Mouse (Mus musculus) stomach, embryonic 14.5 days (tissue): ENCODE results near the gene Gm10912. TPM values are rescaled to one million over a fixed set of nuclear protein-coding genes. Genes with fewer than 3 reads are reported as not detected.
"Not testable (repeated sequence)": the region's sequence is repeated elsewhere in the genome, so short reads cannot be mapped to it uniquely, and the experiment has no call there.

ENCODE experiments used
- ATAC-seq: fragments of 200-750 bp; cut with Nextera tagmentation; 2 replicates; pipeline ENCODE4 v1.8.0; 2017; ENCODE audit warnings: low read depth, moderate TSS enrichment; ENCODE audit not compliant: insufficient number of reproducible peaks, insufficient read depth, low FRiP score
- H3K27ac ChIP-seq: fragments of 300-500 bp; sonication (generic); 2 replicates; pipeline ENCODE4 v1.5.1; 2014; ENCODE audit warnings: mild to moderate bottlenecking, low read length, moderate library complexity, mixed read lengths
- H3K27me3 ChIP-seq: fragments of 300-500 bp; sonication (generic); 2 replicates; pipeline ENCODE4 v1.6.1; 2014; ENCODE audit warnings: low read length, control low read depth, mixed read lengths; ENCODE audit not compliant: control insufficient read depth, insufficient read depth
- H3K36me3 ChIP-seq: fragments of 300-500 bp; sonication (generic); 2 replicates; pipeline ENCODE4 v1.6.1; 2014; ENCODE audit warnings: mild to moderate bottlenecking, control low read depth, low read length, moderate library complexity, mixed read lengths; ENCODE audit not compliant: control insufficient read depth, insufficient read depth
- H3K4me1 ChIP-seq: fragments of 300-500 bp; sonication (generic); 2 replicates; pipeline ENCODE4 v1.6.1; 2014; ENCODE audit warnings: low read length, control low read depth, mixed read lengths; ENCODE audit not compliant: control insufficient read depth, insufficient read depth
- H3K4me2 ChIP-seq: fragments of 300-500 bp; sonication (generic); replicated peaks from 2 replicates; pipeline ENCODE4 v1.6.1; 2014; ENCODE audit warnings: low read depth, low read length, control low read depth
- H3K4me3 ChIP-seq: fragments of 300-500 bp; sonication (generic); 2 replicates; pipeline ENCODE4 v1.5.1; 2014; ENCODE audit warnings: low read depth, low read length, control low read depth
- H3K9ac ChIP-seq: fragments of 300-500 bp; sonication (generic); replicated peaks from 2 replicates; pipeline ENCODE4 v1.6.1; 2014; ENCODE audit warnings: low read depth, mild to moderate bottlenecking, control low read depth, low read length, moderate library complexity, mixed read lengths
- H3K9me3 ChIP-seq: fragments of 300-500 bp; sonication (generic); 2 replicates; pipeline ENCODE4 v1.6.1; 2016; ENCODE audit warnings: low read depth, low read length, control low read depth; ENCODE audit not compliant: control insufficient read depth
- WGBS: fragments of 180-500 bp; shearing (Covaris S2); extraction: QIAGEN DNeasy Blood & Tissue Kit; methylation state at CpG from one replicate; pipeline ENCODE4 v1.1.7; 2014; 5-methylcytosine and 5-hydroxymethylcytosine counted together
- polyA plus RNA-seq: library from polyadenylated mRNA; unstranded; fragments of >200 nt; fragmentation: Nextera tagmentation; extraction: Ambion mirVana; gene quantifications from 2 replicates; pipeline ENCODE4 v1.2.1, GENCODE M21; 2014

The Gm10912 gene
- polyA plus RNA-seq, 1 experiment from 2014 or later: not detected

GRCm38 (mm10) chr2:104081436-104082050 is 15.9 kb downstream of the Gm10912 start:
- not testable (repeated sequence) for H3K9ac ChIP-seq, H3K4me2 ChIP-seq, H3K9me3 ChIP-seq, H3K36me3 ChIP-seq, H3K4me1 ChIP-seq, ATAC-seq, H3K27ac ChIP-seq, H3K27me3 ChIP-seq, H3K4me3 ChIP-seq
- no CpG with 5 or more reads among the region's 1 CpGs for WGBS

GRCm38 (mm10) chr2:104082474-104082873 is 16.8 kb downstream of the Gm10912 start:
- H3K9me3 ChIP-seq: no peaks in the 10 kb centered on the region
- H3K27ac ChIP-seq: no peak overlapping the region
- no peak overlapping the region for H3K4me3 ChIP-seq
- H3K36me3 ChIP-seq: no peaks in the 10 kb centered on the region
- no peaks in the 10 kb centered on the region for H3K27me3 ChIP-seq
- no peak for ATAC-seq
- no peak overlapping the region for H3K4me2 ChIP-seq
- no peak overlapping the region for H3K9ac ChIP-seq
- H3K4me1 ChIP-seq: no peaks in the 10 kb centered on the region

- H3K36me3 ChIP-seq, H3K27ac ChIP-seq, H3K9me3 ChIP-seq, H3K4me1 ChIP-seq, H3K4me2 ChIP-seq, H3K27me3 ChIP-seq, H3K9ac ChIP-seq, ATAC-seq, H3K4me3 ChIP-seq: not testable (repeated sequence)
Measured at GRCm38 (mm10) chr2:104084027-104084426, 18.4 kb downstream of the Gm10912 start.

- not testable (repeated sequence) for H3K4me1 ChIP-seq, H3K27ac ChIP-seq, ATAC-seq, H3K4me2 ChIP-seq, H3K9ac ChIP-seq, H3K27me3 ChIP-seq, H3K9me3 ChIP-seq, H3K4me3 ChIP-seq, H3K36me3 ChIP-seq
- 73% methylated on average over 1 of the region's 1 CpGs for WGBS
Measured at GRCm38 (mm10) chr2:104087562-104087961, 21.9 kb downstream of the Gm10912 start.

DNA sequence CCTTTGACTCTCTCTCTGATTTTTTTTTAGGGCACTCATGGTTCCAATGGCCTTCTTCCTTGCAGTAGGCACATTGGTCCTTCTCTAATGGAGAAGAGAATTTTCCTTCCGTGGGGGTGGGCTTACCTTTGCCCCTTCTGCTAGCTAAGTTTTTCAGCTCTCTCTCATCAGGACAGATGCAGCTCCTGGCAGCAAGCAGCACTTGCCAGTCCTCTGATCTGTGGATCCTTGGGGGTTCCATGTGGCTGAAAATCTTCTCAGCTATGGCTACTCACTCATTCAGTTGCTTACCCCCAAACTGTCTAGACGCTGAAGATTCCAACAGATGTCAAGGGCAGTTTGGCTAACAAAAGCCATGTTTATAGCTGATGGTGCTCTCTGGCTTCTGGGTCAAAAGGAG is 27.7 kb downstream of the Gm10912 start:
- Histone ChIP-seq H3K4me1 (no peaks in the 10 kb centered on the region), H3K4me3 (no peak overlapping the region), H3K27ac (no peak overlapping the region), H3K36me3 (no peaks in the 10 kb centered on the region), H3K4me2 (no peak overlapping the region), H3K27me3 (no peaks in the 10 kb centered on the region), H3K9me3 (no peaks in the 10 kb centered on the region), H3K9ac (no peak overlapping the region)
- WGBS: 74% methylated on average over 2 of the region's 2 CpGs
- ATAC-seq: no peak

GRCm38 (mm10) chr2:104095741-104096213 is 30.2 kb downstream of the Gm10912 start, which contains the start of gene Cd59a:
Gene Cd59a (plus strand): TSS chr2:104095801.
- H3K36me3 ChIP-seq: no peaks in the 10 kb centered on the region
- H3K27ac ChIP-seq: peak within 1 kb of the TSS; percentile 72
- 1% methylated on average over 15 of the region's 15 CpGs for WGBS
- peak; percentile 92 for ATAC-seq
- H3K4me1 ChIP-seq: no peaks in the 10 kb centered on the region
- no peaks in the 10 kb centered on the region for H3K9me3 ChIP-seq
- no peaks in the 10 kb centered on the region for H3K27me3 ChIP-seq
- peak within 1 kb of the TSS; percentile 47; the same call in 1 of the 2 replicates for H3K9ac ChIP-seq
- peak within 1 kb of the TSS; percentile 63 for H3K4me2 ChIP-seq
- H3K4me3 ChIP-seq: peak within 1 kb of the TSS; percentile 54

GRCm38 (mm10) chr2:104096256-104096655 is 30.6 kb downstream of the Gm10912 start:
- Histone ChIP-seq H3K9me3 (no peaks in the 10 kb centered on the region), H3K36me3 (no peaks in the 10 kb centered on the region), H3K4me1 (no peaks in the 10 kb centered on the region), H3K4me2 (peak overlapping the region; percentile 63), H3K9ac (peak overlapping the region; percentile 47; the same call in 1 of the 2 replicates), H3K4me3 (peak overlapping the region; percentile 54), H3K27ac (peak overlapping the region; percentile 72), H3K27me3 (no peaks in the 10 kb centered on the region)
- ATAC-seq: no peak; the same call in 1 of the 2 replicates
- 36% methylated on average over 10 of the region's 10 CpGs for WGBS

DNA sequence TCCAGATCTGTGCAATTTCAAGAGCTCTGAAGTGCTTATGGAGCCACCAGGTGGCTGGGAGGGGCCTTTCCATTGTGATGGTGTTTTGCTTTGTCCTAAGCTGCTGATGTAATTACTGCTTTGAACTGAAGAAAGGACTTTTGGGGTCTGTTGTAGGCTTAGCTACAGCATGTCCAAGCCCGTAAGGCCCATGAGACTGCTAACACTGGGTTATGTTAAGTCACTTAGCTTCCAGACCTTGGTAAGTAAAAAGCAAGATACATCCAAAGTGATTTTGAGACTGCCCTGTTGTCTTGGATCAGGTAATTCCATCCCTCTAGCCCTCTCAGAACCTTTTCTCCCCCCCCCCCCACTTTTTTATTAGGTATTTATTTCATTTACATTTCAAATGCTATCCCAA is 31.2 kb downstream of the Gm10912 start:
- H3K36me3 ChIP-seq, ATAC-seq, H3K9me3 ChIP-seq, H3K4me1 ChIP-seq, H3K27ac ChIP-seq, H3K27me3 ChIP-seq, H3K9ac ChIP-seq: not testable (repeated sequence)
- WGBS: 80% methylated on average over 1 of the region's 1 CpGs
- Histone ChIP-seq H3K4me2 (peak overlapping the region; percentile 63; the same call in 1 of the 2 replicates), H3K4me3 (0 out of 2 replicates have a peak overlapping the region, but pooled peaks have one; percentile 54)

DNA sequence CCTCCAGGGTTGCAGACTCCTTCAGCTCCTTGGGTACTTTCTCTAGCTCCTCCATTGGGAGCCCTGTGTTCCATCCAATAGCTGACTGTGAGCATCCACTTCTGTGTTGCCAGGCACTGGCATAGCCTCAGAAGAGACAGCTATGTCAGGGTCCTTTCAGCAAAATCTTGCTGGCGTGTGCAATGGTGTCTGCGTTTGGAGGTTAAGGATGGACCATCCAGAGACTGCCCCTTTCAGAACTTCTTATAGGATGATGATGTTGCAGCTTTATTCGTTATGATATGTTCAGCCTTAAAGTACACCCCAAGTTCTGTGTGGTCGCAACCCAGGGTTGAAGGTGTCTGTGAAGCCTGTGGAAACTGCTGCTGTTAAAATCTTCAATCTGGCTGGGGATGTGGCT is 31.8 kb downstream of the Gm10912 start:
- not testable (repeated sequence) for H3K27ac ChIP-seq, H3K9me3 ChIP-seq, H3K27me3 ChIP-seq, H3K4me2 ChIP-seq, H3K36me3 ChIP-seq, H3K9ac ChIP-seq, H3K4me1 ChIP-seq, ATAC-seq, H3K4me3 ChIP-seq
- WGBS: 95% methylated on average over 4 of the region's 4 CpGs
